In the genomic region with DNA sequence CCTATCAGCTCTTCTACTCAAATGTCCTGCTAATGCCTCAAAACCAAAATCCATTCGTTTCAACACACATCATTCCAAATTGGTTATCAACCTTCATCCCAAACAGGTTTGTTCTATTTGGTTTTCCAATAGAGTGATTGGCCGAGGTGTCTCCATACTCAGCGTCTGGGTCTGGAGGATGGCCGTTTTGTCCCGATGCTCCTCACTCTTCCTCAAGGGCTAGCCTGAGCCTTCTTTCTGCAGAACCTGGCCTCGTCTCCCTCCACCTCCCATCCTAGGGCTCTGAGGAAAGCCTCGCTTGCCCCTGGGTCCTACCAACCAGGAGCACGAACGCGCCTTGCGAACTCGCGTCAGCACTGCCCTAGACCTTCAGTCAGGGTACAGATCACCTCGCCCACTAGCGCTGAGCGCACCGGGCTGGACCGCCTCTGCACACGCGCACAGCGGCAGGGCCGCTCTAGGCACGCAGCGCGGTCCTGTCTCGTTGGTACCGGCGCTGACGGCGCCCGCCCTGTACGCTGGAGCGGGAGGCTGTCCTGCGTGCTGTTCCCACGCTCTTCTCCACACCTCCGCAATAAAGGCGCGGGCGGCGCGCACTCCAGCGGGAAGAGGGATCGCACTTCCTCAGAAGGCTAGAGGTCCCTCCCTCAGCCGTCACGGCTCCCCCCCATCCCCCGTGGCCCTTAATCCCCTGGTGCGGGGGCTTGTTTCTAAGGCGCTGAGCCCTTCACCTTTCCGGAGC, we compare ENCODE assay signal across 8 mouse cellular contexts.
DNase-seq lines count a peak whose midpoint lies in the region; ATAC-seq lines count a peak whose summit lies in the region.

No protein-coding gene starts in this region.

- H3K9ac ChIP-seq in hindbrain, embryonic 16.5 days (ENCODE audit: low read depth, low read length) = peak overlapping the region; percentile 86

- peak; percentile 100 for ATAC-seq in hindbrain, embryonic 16.5 days

- H3K27me3 ChIP-seq in hindbrain, embryonic 16.5 days (replicated peaks; ENCODE audit: control insufficient read depth, insufficient read depth, low read length) = no peaks in the 10 kb centered on the region

- H3K4me1 ChIP-seq in hindbrain, embryonic 16.5 days (ENCODE audit: control insufficient read depth, insufficient read depth, low read depth, low read length) = peaks cover 4% of the 10 kb centered on the region

- H3K79me2 ChIP-seq in macrophage (ENCODE audit: inconsistent target) = no peaks in the 10 kb centered on the region

- no peaks in the 10 kb centered on the region for H3K9me3 ChIP-seq in hindbrain, embryonic 16.5 days (ENCODE audit: control insufficient read depth, low read length)

- WGBS in hindbrain, embryonic 16.5 days = 1% methylated on average over 49 of the region's 49 CpGs
- 1% methylated on average over 49 of the region's 49 CpGs for WGBS in macrophage (ENCODE audit: missing documents)

- peak overlapping the region; percentile 77 for H3K4me2 ChIP-seq in hindbrain, embryonic 16.5 days (ENCODE audit: low read length)

- peak; percentile 77 for DNase-seq in T-cell, adult 2 months (ENCODE audit: low spot score)
- DNase-seq in cerebellum, postnatal 36 days = peak; percentile 91 to 94
- peak; percentile 92 to 93 for DNase-seq in frontal cortex, postnatal 36 days (ENCODE audit: low spot score in 2 of 2)
- peak; percentile 86 to 93 for DNase-seq in left cerebral cortex, adult 18-20 months (ENCODE audit: low spot score in 2 of 2)
- DNase-seq in right cerebral cortex, adult 18-20 months = peak; percentile 93
- DNase-seq in urinary bladder, postnatal 10 days (ENCODE audit: low spot score) = peak; percentile 48

- H3K36me3 ChIP-seq in hindbrain, embryonic 16.5 days (ENCODE audit: control insufficient read depth, insufficient read depth, low read length) = no peaks in the 10 kb centered on the region
- no peaks in the 10 kb centered on the region for H3K36me3 ChIP-seq in macrophage (ENCODE audit: inconsistent target)

- H3K27ac ChIP-seq in hindbrain, embryonic 16.5 days (ENCODE audit: low read depth, low read length) = peak overlapping the region; percentile 89
- no peak overlapping the region for H3K27ac ChIP-seq in macrophage

- peak overlapping the region; percentile 80 for H3K4me3 ChIP-seq in hindbrain, embryonic 16.5 days (ENCODE audit: low read length)
- peak overlapping the region; percentile 53 for H3K4me3 ChIP-seq in macrophage (ENCODE audit: inconsistent target)
